Mouse (Mus musculus) right cerebral cortex, postnatal 36 days (tissue): ENCODE data around the gene Map4.
"Not testable (repeated sequence)": the region's sequence is repeated elsewhere in the genome, so short reads cannot be mapped to it uniquely, and the experiment has no call there.

Source experiments
- DNase-seq, 2 experiments: peaks; one replicate each; pipeline ENCODE4 v3.0.0; 2022; ENCODE audit warnings: low spot score in 2 of 2, mixed read lengths in 1 of 2

Map4 gene

DNA sequence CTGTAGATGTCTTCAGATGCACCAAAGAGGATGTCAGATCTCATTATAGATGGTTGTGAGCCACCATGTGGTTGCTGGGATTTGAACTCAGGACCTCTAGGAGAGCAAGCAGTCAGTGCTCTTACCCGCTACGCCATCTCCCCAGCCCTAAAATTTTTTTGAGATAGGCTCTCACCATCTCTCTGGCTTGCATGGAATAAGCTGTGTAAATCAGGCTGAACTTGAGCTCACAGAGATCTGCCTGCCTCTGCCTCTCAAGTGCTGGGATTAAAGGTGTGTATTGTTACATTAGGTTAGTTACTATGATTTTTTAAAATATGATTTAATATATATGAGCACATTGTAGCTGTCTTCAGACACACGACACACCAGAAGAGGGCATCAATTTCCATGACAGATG, 2.1 kb upstream of the Map4 start:
- DNase-seq, result no peak

DNA sequence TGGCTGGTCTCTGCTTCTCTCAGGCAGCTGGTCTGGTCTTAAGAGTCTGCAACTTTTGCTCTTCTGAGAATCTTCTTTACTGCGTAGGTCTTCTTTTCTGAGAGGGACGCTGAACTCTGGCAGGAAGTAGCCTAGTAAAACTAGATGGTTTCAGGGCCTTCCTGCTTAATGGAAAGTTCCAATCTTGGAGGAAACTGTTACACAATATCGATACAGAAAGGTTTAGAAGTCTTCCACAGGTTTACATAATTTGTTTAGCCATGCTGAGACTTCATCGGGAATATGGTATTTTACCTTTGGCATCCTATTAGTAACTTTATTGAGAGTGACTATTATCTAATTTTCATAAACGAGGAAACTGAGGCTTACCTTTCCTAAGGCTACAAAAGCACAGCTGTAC, 1.2 kb upstream of the Map4 start:
- DNase-seq, result no peak

DNA sequence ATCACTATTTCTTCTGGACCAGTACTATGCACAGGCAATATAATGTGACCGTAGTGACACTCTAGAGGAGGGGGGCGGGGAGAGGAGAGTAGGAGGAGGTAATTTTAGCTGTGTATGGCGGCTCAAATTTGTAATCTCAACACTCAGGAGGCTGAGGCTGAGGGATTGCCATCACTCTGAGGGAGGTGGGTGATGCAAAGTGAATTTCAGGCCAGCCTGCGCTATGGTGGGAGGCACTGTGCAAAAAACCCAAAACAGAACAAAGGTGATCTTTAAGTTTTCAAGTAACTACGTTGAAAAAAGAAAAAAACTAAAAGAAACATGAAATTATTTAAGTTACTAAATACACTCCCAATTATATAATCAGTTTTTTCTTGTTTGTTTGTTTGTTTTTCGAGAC, 508 bp upstream of the Map4 start:
- DNase-seq, result no peak

DNA sequence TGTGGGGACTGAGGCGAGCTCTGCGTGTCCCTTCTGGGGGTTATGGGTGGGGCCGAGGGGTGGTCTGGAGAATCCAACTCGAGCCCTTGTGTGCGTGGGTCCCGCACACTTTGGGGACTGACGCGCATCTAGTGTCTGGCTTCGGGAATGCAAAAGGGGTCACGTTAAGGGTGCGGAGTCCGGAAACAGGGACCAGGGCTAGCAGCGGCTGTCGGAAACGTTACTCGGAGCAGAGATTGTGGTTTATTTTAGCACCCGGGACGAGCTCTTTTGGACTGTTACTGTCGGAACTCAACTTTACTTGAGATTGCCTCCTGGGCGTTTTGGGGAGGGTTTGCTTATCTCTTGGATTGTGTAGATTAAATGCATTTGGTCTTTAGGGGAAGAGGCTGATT, 1.1 kb downstream of the Map4 start:
- DNase-seq, result peak; percentile 7 to 9

DNA sequence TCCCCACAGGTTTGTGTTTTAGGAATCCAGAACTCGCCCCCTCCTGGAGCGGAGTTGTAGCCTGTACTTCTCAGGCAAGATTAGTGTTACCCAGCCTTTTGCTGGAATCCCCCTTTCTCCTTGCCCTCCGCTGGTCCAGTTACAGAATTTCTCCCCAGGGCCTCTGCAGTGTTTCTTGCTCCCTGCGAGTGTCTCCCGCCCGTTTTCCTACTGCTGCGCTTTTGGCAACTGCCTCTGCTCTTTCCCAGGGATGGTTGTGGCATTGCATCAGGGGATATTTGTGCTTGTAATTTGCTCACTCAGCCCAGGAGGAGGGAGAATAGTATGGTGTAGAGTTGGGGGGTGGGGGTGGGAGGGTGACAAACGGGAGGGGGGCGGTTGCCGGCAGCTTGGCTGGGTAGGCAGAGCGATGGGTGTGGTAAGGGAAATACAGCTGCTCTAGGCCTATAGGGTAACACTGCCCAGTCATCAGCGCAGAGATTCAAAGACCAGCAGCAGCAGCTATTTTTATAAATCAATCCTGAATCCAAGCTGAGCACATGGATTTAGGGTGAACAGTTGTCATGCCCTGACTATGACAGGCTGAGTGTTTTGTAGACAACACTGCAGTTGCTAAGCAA, 1.6 kb downstream of the Map4 start:
- DNase-seq, result peak; percentile 10 to 31

DNA sequence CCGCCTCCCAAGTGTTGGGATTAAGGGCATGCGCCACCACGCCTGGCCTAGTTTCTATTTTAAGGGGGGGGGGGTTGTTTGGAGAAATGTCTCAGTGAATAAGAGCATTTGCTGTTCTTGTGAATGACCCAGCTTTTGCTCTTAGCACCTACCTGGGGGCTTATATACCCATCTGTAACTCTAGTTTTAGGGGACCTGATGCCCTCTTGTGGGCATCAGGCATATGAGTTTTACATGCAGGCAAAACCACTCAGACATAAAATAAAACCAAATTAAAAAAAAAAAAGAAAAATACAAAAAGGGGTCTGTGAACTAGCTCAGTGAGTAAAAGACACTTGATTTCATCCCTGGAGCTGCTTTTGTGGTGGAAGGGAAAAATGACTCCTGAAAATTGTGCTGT, 8.1 kb downstream of the Map4 start:
- no peak for DNase-seq

DNA sequence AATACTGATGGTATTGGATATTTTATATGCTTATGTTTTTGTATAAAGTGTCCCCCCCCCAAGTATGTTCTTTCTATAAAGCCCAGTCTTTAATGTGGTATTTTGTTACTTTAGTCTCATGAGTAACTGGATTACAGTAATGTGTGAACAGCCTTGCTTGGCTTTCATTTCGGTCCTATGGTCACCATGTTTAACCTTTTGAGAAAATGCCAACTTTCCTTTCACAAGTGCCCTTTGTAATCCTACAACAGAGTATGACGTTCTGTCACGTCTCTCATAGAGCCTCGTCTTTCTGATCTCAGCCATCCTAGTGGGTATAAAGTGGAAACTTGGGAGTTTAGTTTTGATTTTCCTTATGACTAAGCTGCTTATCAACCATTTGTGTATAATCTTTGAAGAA, 11.5 kb downstream of the Map4 start:
- no peak for DNase-seq

DNA sequence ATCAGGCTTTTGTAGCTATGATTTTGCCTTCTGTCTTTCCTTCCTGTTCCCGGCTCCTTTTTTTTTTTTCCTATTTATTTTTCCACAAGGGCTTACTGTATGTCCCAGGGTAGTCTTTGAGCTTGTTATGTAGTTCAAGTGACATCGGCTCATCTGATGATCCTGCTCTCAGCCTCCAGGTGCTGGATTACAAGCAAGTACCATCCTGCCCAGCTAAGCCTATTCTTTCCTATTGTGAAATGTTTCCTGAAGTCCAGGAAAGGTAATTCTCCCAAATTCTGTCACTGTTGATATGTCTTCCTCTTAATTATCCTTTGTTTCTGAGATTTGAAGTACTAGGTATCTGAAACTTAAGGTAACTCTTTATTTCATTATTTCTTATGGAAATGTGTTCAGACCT, 13.5 kb downstream of the Map4 start:
- no peak for DNase-seq

DNA sequence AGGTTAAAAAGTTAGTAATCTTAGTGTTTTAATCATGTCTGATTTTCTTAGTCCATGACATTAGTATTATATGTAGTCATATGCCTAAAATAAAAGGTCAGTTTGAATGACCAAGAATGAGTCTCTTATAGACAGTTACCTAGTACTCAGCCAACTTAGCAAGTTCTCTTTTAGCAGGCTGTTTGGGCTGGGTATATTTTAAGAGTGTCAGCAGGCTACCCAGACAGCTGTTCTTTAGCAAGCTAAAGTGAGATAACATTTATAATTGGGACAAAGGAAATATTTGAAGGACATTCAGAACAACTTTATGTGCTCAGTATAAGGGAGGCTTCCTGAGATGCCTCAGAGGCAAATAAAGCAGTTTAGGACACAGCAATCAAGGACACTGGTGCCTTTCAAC, 17.3 kb downstream of the Map4 start:
- DNase-seq, result no peak

DNA sequence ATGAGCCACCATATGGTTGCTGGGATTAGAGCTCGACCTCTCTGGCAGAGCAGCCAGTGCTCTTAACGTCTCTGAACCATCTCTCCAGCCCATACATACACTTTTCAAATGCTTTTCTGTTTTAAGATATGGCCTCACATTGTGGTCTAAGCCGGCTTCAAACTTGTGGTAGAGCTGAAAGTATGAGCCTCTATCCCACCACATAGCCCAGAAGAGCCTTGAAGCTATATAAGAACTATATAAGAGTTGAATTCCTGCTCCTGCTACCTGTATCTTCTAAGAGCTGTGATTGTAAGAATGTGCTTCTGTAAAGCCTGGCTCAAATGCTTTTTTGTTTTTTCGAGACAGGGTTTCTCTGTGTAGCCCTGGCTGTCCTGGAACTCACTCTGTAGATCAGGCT, 18.5 kb downstream of the Map4 start:
- no peak for DNase-seq

DNA sequence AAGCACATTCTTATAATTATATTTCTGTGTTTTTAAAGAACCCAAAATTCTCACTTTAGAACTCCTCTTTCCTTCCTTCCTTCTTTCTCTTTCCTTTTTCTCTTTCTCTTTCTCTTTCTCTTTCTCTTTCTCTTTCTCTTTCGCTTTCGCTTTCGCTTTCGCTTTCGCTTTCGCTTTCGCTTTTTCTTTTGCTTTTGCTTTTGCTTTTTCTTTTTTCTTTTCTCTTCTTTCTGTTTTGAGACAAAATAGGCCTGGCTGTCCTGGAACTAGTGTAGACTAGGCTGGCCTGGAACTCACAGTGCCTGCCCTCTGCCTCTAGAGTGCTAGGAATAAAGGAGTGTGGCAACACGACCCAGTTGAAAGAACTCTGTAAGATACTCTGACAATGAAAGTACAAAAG, 22.3 kb downstream of the Map4 start:
- DNase-seq, result no peak

DNA sequence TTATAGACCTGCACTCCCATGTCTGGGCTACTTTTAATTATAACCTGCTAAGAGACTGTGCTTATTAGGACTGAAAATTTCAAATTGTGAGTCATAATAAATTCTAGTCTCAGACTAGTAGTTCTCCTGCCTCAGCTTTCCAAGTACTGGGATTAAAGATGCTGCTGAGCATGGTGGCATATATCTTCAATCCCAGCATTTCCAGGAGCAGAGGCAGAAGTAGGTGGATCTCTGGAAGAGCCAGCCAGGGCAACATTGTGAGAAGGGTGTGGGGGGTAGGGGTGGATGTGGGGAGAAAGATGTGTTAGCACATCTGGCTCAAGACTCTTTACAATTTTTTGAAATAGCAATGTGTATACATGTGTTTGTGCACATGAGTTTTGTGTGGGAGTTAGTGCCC, 23.4 kb downstream of the Map4 start:
- no peak for DNase-seq

DNA sequence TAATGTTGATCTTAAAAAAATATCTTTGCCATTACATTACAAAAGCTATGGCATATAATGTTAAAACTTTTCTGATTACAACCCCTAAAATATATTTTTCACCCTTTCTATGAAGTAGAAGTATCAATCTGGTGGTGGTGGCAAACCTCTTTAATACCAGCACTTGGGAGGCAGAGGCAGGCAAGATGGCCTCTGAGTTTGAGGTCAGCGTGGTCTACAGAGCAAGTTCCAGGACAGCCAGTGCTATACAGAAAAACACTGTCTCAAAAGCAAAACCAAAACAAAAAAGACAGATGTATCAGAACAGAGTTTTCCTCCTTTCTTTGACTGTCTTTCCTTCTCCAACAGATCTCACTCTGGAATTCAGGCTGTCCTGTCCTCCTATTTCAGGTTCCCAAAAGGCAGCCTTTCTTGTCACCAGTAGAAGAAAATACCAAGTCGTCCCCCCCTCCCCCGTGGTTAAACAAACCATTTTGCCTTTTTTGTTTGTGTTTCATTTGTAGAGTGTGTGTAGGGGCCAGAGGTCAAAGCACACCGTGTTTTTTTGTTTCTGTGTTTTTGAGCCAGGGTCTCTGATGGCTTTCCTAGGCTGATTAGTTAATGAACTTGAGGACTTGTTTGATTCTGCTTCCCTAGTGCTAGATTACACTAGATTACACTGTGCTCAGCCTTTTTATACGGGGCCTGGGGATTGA, 28.3 kb downstream of the Map4 start:
- no peak for DNase-seq

DNA sequence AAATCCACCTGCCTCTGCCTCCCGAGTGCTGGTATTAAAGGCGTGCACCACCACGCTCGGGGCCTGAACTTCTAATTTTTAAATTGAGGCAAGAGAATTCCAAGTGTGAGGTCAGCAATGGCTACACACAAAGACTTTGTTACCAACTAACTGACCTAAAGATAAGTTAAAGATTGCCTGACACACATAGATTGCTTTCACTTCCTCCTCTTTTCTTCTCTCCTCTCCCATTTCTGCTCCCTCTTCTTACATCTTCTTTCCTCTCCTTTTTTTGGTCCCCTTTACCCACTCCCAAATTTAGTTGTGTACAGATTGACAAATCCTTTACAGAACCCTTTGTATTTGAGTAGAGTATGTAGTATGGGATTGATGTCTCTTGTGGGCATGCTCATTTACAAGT, 29.3 kb downstream of the Map4 start:
- DNase-seq, result no peak

DNA sequence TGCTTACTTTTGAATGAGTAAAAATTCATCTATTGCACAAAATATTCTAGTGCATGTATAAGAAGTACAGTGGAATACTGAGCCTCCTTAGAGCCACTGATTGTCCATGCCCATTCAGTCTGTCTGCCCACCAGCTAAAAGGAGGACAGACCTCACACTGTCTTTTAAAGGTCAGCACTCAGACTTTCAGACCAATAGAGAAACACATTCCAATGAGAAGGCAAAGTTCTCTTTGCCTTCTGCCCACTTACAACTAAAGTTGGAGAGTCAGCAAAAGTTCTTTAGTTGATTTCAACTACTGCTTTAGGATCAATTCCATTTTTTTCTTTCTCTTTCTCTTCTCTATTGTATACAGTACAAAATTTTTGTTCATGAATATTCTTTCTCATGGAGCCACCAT, 33.5 kb downstream of the Map4 start:
- no peak for DNase-seq

DNA sequence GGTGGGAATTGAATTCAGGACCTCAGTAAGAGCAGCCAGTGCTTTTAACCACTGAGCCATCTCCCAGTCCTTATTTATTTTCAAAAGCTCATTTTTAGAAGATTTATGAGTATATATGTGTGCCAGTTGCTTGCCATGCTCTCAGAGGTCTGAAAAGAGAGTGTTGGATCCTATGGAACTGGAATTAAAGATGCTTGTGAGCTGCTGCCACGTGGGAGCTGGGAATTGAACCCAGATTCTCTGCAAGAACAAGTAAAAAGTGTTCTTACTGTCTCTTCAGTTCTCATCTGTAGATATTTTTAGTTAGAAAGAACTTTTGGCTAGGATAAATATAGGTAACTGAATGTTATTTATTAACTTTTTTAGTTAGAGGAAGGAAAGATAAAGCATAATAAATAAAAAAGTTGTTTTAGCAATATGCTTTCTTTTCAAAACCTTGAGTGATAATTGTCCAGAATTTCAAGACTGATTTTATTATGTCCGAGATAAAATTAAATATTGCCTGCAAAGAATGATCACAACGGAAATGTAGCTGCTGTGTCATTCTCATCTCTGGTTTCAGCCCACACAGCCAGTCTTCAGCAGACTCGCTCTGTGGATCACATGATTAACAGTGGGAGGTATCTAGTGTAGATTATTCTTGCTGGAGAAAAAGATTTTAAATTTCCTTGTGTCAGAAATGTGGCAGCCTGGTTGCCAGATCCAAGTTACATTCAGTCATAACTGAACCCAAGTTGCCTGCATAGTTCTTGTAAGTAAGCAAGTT, 37.3 kb downstream of the Map4 start:
- DNase-seq, result peak in 1 of 2 experiments; percentile 27

DNA sequence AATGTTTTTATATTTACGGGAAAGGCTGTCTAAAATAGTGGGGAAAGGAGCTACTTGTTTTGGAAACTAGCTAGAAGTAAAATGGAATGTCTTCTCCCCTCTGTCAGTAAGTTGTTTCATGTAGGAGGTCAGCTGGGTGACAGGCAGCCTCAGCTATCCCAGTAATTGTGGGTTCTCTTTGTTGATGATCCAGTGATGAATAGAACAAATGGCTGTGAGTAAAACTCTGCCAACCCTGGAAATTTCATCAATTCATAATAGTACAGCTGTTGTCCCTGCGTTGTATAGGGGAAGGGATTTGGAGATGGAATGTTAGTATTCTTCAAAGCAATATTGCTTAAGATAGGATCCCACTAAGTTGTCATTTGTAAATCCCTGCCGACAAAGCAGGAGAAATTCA, 37.9 kb downstream of the Map4 start:
- no peak for DNase-seq

DNA sequence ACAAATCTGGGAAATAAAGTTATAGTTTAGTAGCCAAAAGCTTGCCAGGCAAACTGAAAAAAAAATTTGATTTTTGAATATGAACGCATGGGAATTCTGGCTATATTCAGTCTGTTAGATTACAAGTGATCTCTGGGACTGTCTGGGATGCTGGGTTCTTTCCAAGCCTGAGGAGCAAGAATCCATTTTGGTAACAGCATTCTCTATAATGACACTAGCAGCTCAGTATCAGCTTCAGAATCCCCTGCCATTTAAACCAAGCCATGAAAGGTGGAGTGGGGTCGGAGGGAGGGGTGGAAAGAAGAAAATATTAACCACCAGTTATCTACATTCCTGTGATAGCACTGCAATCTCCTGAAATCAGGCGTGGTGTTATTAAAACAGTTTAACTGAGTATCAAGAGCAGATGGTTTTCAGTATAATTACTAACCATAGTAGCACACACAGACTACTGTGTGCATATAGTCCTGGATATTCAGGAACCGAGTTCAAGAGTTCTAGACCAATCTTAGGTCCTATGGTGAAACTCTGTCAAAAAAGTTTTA, 38.6 kb downstream of the Map4 start:
- DNase-seq, result no peak

DNA sequence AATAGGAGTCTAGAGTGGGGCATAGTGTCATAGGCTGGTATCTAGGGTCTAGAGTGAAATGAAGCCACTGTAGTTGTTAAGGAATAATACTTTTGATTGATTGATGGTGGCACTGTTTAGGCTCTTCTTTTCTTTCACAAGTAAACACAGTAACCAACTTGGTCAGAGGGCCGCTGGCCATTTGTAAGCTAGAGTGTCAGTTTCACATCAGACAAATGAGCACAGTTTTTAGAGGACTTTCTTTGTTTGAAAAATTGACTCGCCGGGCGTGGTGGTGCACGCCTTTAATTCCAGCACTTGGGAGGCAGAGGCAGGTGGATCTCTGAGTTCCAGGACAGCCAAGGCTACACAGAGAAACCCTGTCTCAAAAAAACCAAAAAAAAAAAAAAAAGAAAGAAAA, 40.5 kb downstream of the Map4 start:
- DNase-seq, result not testable (repeated sequence)

DNA sequence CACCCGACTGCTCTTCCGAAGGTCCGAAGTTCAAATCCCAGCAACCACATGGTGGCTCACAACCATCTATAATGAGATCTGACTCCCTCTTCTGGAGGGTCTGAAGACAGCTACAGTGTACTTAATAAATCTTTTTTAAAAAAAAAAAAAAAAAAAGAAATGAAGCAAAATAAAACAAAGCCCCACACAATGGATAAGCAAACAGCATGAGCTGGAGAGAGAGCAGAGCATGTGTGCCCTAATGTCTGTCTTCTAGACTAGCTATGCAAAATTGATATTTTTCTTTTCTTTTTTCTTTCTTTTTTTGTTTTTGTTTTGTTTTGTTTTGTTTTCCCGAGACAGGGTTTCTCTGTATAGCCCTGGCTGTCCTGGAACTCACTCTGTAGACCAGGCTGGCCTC, 49.0 kb downstream of the Map4 start:
- DNase-seq, result not testable (repeated sequence)

DNA sequence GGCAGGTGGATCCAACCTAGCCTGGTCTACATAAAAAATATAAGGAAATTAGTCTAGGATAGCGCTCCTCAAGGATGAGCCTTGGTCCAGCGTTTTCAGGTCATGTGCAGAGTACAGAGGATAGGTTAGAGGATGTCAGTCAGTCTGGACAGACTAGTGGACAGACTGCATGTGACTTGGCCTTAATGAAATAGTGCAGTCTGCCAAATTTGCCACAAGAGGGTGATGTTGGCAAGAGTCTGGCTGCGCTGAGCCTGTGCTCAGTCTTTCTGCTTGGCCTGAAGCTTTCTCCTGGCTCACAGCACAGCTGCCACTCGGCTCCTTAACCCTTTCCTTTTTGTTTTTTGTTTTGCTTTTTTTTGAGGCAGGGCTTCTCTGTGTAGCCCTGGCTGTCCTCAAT, 54.2 kb downstream of the Map4 start:
- DNase-seq, result peak; percentile 54 to 61

DNA sequence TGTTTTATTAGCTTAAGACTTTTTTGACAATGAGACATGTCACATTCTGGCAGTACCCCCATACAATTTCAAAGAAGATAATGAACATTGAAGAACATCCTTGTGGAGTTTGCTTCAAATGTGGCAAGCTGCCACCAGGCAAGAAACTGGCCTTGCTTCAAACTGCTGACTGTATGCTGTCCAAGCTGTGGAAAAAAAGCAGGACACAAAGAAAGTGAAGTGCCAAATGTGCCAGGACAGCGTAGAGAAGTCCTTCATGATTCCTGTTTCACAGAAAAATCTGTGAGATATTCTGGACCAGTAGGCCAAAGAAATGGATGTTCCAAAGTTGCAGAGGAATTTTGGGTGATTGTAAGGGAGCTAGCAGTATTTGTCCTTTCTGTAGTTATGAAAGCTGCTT, 57.8 kb downstream of the Map4 start:
- DNase-seq, result no peak

DNA sequence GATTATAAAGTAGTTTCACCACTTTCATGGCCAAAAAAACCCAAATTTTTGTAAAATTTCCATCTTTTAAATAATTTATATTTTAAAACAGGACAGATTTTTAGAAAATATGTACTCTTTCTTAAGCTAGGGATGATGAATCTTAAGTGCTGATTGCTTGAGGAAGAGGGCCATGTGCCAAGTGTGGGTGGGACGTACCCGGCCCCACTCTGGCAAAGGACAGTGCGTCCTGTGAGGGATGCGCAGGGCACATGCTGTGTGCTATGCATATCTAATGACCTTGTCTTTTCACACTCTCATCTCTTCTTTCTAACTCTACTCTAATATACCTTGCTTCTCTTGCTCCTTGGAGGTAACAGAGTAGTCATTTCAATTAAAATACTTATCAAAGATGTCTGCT, 66.2 kb downstream of the Map4 start:
- peak in 1 of 2 experiments; percentile 28 for DNase-seq
